Mouse (Mus musculus): Measurements from ENCODE around the gene Stx1b. TPM values are rescaled to one million over a fixed set of nuclear protein-coding genes. Genes with fewer than 3 reads are reported as not detected.
A peak's percentile ranks its signal among the peaks of the same experiment; 100 is the strongest.

Stx1b gene
- polyA plus RNA-seq, 1 experiment from 2014 or later = 1.8 TPM

GRCm38 (mm10) chr7:127759716-127760115 lies 64.6 kb downstream of the Stx1b start:
- peaks cover 18% of the 10 kb centered on the region for H3K36me3 ChIP-seq (ENCODE audit: control insufficient read depth, insufficient read depth, low read length)
- H3K27ac ChIP-seq (ENCODE audit: low read depth, low read length) = no peak overlapping the region
- no peak for ATAC-seq (replicated peaks; ENCODE audit: insufficient number of reproducible peaks, low FRiP score, low TSS enrichment)
- no peaks in the 10 kb centered on the region for H3K9me3 ChIP-seq (replicated peaks; ENCODE audit: control insufficient read depth, low read length)
- H3K4me1 ChIP-seq (ENCODE audit: control insufficient read depth, insufficient read depth, low read length) = peaks cover 9% of the 10 kb centered on the region
- H3K4me2 ChIP-seq = peak overlapping the region; percentile 21
- WGBS (ENCODE audit: insufficient replicate concordance) = 13% methylated on average over 6 of the region's 6 CpGs
- no peak overlapping the region for H3K9ac ChIP-seq (ENCODE audit: low read depth, low read length)
- H3K27me3 ChIP-seq (ENCODE audit: control insufficient read depth, insufficient read depth, low read length) = peaks cover 36% of the 10 kb centered on the region
- H3K4me3 ChIP-seq (ENCODE audit: low read depth, low read length) = no peak overlapping the region

Other genes with a start within 250 kb of the Stx1b start
- 8.7 and 10.0 TPM in 2 replicates for gene Ccdc189, start 236.0 kb downstream of the Stx1b start, polyA plus RNA-seq (2014; fragmentation: Nextera tagmentation; extraction: Ambion mirVana)
- gene Rnf40, start 235.8 kb downstream of the Stx1b start, polyA plus RNA-seq (2014; fragmentation: Nextera tagmentation; extraction: Ambion mirVana) = 23.4 and 27.6 TPM in 2 replicates
- 11.2 and 12.0 TPM in 2 replicates for gene Zfp629, start 208.8 kb downstream of the Stx1b start, polyA plus RNA-seq (2014; fragmentation: Nextera tagmentation; extraction: Ambion mirVana)
- 32.5 and 34.4 TPM in 2 replicates for gene Bcl7c, start 115.6 kb downstream of the Stx1b start, polyA plus RNA-seq (2014; fragmentation: Nextera tagmentation; extraction: Ambion mirVana)
- 4.7 and 4.9 TPM in 2 replicates for gene Ctf1, start 111.8 kb downstream of the Stx1b start, polyA plus RNA-seq (2014; fragmentation: Nextera tagmentation; extraction: Ambion mirVana)
- gene Ctf2, start 92.4 kb downstream of the Stx1b start, polyA plus RNA-seq (2014; fragmentation: Nextera tagmentation; extraction: Ambion mirVana) = 0.32 TPM in 1 of 2 replicates, not detected in the other
- 2.5 and 3.3 TPM in 2 replicates for gene Fbxl19, start 80.0 kb downstream of the Stx1b start, polyA plus RNA-seq (2014; fragmentation: Nextera tagmentation; extraction: Ambion mirVana)
- gene Orai3, start 54.7 kb downstream of the Stx1b start, polyA plus RNA-seq (2014; fragmentation: Nextera tagmentation; extraction: Ambion mirVana) = 13.3 and 14.5 TPM in 2 replicates
- 16.9 and 20.8 TPM in 2 replicates for gene Setd1a, start 47.9 kb downstream of the Stx1b start, polyA plus RNA-seq (2014; fragmentation: Nextera tagmentation; extraction: Ambion mirVana)
- gene Gm49388, start 38.9 kb downstream of the Stx1b start, polyA plus RNA-seq (2014; fragmentation: Nextera tagmentation; extraction: Ambion mirVana) = 0.46 TPM in 1 of 2 replicates, not detected in the other
- gene Hsd3b7, start 23.9 kb downstream of the Stx1b start, polyA plus RNA-seq (2014; fragmentation: Nextera tagmentation; extraction: Ambion mirVana) = 18.1 and 23.5 TPM in 2 replicates
- 20.5 and 22.8 TPM in 2 replicates for gene Stx4a, start 255 bp downstream of the Stx1b start, polyA plus RNA-seq (2014; fragmentation: Nextera tagmentation; extraction: Ambion mirVana)
- gene Zfp646, start 51.7 kb upstream of the Stx1b start, polyA plus RNA-seq (2014; fragmentation: Nextera tagmentation; extraction: Ambion mirVana) = 10.1 and 12.0 TPM in 2 replicates
- gene Zfp668, start 52.3 kb upstream of the Stx1b start, polyA plus RNA-seq (2014; fragmentation: Nextera tagmentation; extraction: Ambion mirVana) = 10.1 and 11.5 TPM in 2 replicates
- gene Prss53, start 66.4 kb upstream of the Stx1b start, polyA plus RNA-seq (2014; fragmentation: Nextera tagmentation; extraction: Ambion mirVana) = 0.90 and 2.0 TPM in 2 replicates
- not detected in 2 replicates for gene Gm21974, start 70.9 kb upstream of the Stx1b start, polyA plus RNA-seq (2014; fragmentation: Nextera tagmentation; extraction: Ambion mirVana)
- gene Vkorc1, start 71.1 kb upstream of the Stx1b start, polyA plus RNA-seq (2014; fragmentation: Nextera tagmentation; extraction: Ambion mirVana) = 98.7 and 101 TPM in 2 replicates
- gene Bckdk, start 79.5 kb upstream of the Stx1b start, polyA plus RNA-seq (2014; fragmentation: Nextera tagmentation; extraction: Ambion mirVana) = 166 and 174 TPM in 2 replicates
- 30.7 and 32.6 TPM in 2 replicates for gene Kat8, start 88.0 kb upstream of the Stx1b start, polyA plus RNA-seq (2014; fragmentation: Nextera tagmentation; extraction: Ambion mirVana)
- gene Prss8, start 105.6 kb upstream of the Stx1b start, polyA plus RNA-seq (2014; fragmentation: Nextera tagmentation; extraction: Ambion mirVana) = 0.94 and 0.96 TPM in 2 replicates
- gene Prss36, start 122.2 kb upstream of the Stx1b start, polyA plus RNA-seq (2014; fragmentation: Nextera tagmentation; extraction: Ambion mirVana) = 10.3 and 10.6 TPM in 2 replicates
- gene Fus, start 142.9 kb upstream of the Stx1b start, polyA plus RNA-seq (2014; fragmentation: Nextera tagmentation; extraction: Ambion mirVana) = 33.2 and 40.3 TPM in 2 replicates
- gene Pycard, start 169.3 kb upstream of the Stx1b start, polyA plus RNA-seq (2014; fragmentation: Nextera tagmentation; extraction: Ambion mirVana) = 35.6 and 37.8 TPM in 2 replicates
- gene Trim72, start 179.4 kb upstream of the Stx1b start, polyA plus RNA-seq (2014; fragmentation: Nextera tagmentation; extraction: Ambion mirVana) = 0.30 and 0.69 TPM in 2 replicates
- 0.29 and 0.34 TPM in 2 replicates for gene Itgam, start 238.1 kb upstream of the Stx1b start, polyA plus RNA-seq (2014; fragmentation: Nextera tagmentation; extraction: Ambion mirVana)
- not detected in 2 replicates for gene Gm49368, start 238.1 kb upstream of the Stx1b start, polyA plus RNA-seq (2014; fragmentation: Nextera tagmentation; extraction: Ambion mirVana)